Mouse (Mus musculus) ES-E14 (cell line): ENCODE results near the gene Lzts3.

Experiments used
- CHD2 ChIP-seq: IDR thresholded peaks from 2 replicates; pipeline ENCODE4 v1.6.1; 2014; ENCODE audit warnings: mild to moderate bottlenecking, low read depth, low read length, inconsistent platforms
- HCFC1 ChIP-seq: IDR thresholded peaks from 2 replicates; pipeline ENCODE4 v1.6.1; 2012; ENCODE audit warnings: low read length, inconsistent platforms, borderline replicate concordance; ENCODE audit not compliant: insufficient read depth
- MAFK ChIP-seq: IDR thresholded peaks from 2 replicates; pipeline ENCODE4 v1.6.1; 2014; ENCODE audit warnings: mild to moderate bottlenecking, low read depth, low read length, inconsistent platforms; ENCODE audit not compliant: insufficient read depth
- ZC3H11A ChIP-seq: IDR thresholded peaks from 2 replicates; pipeline ENCODE4 v1.6.1; 2012; ENCODE audit warnings: low read depth, mild to moderate bottlenecking, inconsistent platforms, low read length, borderline replicate concordance

DNA sequence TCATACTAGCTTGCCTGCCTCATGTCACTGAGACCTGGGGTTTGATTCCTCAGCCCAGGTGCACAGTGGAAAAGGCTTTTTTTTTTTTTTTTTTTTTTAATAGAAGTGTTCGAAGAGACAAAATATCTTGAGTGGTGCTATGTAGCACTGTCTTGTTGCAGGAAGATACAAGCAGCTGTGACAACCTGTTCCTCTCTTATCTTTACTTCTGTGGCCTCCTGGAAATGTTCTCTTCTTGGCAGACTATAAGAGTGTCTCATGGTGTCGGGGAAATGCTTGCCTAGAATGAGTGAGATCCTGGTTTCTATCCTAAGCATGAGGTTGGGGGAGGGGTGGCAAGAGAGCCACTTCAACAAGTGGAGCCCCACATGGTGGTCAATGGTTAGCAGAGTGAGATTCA lies 54.2 kb downstream of the Lzts3 start:
- TF ChIP-seq ZC3H11A (no peak), MAFK (no peak), CHD2 (no peak), HCFC1 (no peak)
